ENCODE assay signal across 9 mouse cellular contexts in the genomic region with DNA sequence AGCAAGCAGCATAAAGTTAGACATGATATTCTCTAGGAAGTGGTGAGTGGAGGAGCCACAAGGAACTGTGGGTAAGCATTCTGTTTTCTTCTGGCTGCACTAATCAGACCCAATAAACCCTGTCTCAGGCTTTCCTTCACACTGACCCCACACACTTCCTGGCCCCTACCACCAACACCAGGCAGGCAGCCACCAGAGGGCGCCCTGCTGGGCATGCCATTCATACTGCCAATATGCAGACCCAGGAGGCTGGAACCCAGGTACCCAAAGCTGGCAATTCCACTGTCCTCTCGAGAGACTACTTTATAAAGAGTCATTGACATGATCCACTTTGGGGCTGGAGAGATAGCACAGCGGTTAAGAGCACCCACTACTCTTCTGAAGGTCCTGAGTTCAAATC. TPM values are rescaled to one million over a fixed set of nuclear protein-coding genes. Genes with fewer than 3 reads are reported as not detected.
DNase-seq lines count a peak whose midpoint lies in the region; ATAC-seq and TF ChIP-seq lines count a peak whose summit lies in the region.
"Had no signal": no experiment of that assay in that cellular context is flagged by ENCODE, and none has a peak within 500 bp of the region (broad histone marks: within the 10 kb centered on the region; RNA-seq: fewer than 3 reads in every experiment).

No protein-coding gene starts in this region.

- TF ChIP-seq EP300 in liver, embryonic 14.5 days (IDR thresholded peaks at IDR 0.05; ENCODE audit: low read depth), result no peak

- WGBS in hindbrain, embryonic 14.5 days, result 52% methylated on average over 3 of the region's 3 CpGs
- WGBS in hindbrain, embryonic 12.5 days, result 57% methylated on average over 3 of the region's 3 CpGs
- WGBS in liver, embryonic 14.5 days (ENCODE audit: insufficient replicate concordance), result 43% methylated on average over 3 of the region's 3 CpGs

- no peaks in the 10 kb centered on the region for H3K9me3 ChIP-seq in hindbrain, embryonic 14.5 days (ENCODE audit: control insufficient read depth, low read length)
- H3K9me3 ChIP-seq in hindbrain, embryonic 12.5 days (replicated peaks), result no peaks in the 10 kb centered on the region
- no peaks in the 10 kb centered on the region for H3K9me3 ChIP-seq in liver, embryonic 14.5 days (ENCODE audit: control insufficient read depth, low read length)
- H3K9me3 ChIP-seq: limb, embryonic 13.5 days had no signal

- H3K27ac ChIP-seq in hindbrain, embryonic 14.5 days, result no peak overlapping the region
- no peak overlapping the region for H3K27ac ChIP-seq in hindbrain, embryonic 12.5 days
- H3K27ac ChIP-seq in liver, embryonic 14.5 days, result no peak overlapping the region
- H3K27ac ChIP-seq: limb, embryonic 13.5 days had no signal

- H3K36me3 ChIP-seq in hindbrain, embryonic 14.5 days (replicated peaks; ENCODE audit: control insufficient read depth, insufficient read depth), result peaks cover 81% of the 10 kb centered on the region
- H3K36me3 ChIP-seq in hindbrain, embryonic 12.5 days, result peaks cover 44% of the 10 kb centered on the region
- H3K36me3 ChIP-seq in liver, embryonic 14.5 days (replicated peaks; ENCODE audit: control insufficient read depth, insufficient read depth, low read depth), result peaks cover 3% of the 10 kb centered on the region

- no peaks in the 10 kb centered on the region for H3K27me3 ChIP-seq in hindbrain, embryonic 14.5 days (ENCODE audit: control insufficient read depth, insufficient read depth, low read length)
- H3K27me3 ChIP-seq in hindbrain, embryonic 12.5 days, result no peaks in the 10 kb centered on the region
- H3K27me3 ChIP-seq in liver, embryonic 14.5 days (ENCODE audit: control insufficient read depth, insufficient read depth, low read length), result no peaks in the 10 kb centered on the region
- H3K27me3 ChIP-seq: limb, embryonic 13.5 days had no signal

- H3K4me3 ChIP-seq in hindbrain, embryonic 14.5 days (replicated peaks; ENCODE audit: low read length), result no peak overlapping the region
- no peak overlapping the region for H3K4me3 ChIP-seq in hindbrain, embryonic 12.5 days
- H3K4me3 ChIP-seq in liver, embryonic 14.5 days (ENCODE audit: insufficient read depth in 1 of 2, low read depth in 2 of 2, low read length in 2 of 2), result no peak overlapping the region
- H3K4me3 ChIP-seq: limb, embryonic 13.5 days had no signal

- H3K4me2 ChIP-seq in hindbrain, embryonic 14.5 days (replicated peaks), result no peak overlapping the region
- no peak overlapping the region for H3K4me2 ChIP-seq in hindbrain, embryonic 12.5 days (replicated peaks)
- H3K4me2 ChIP-seq in liver, embryonic 14.5 days (ENCODE audit: low read depth), result no peak overlapping the region
- H3K4me2 ChIP-seq: limb, embryonic 13.5 days had no signal

- ATAC-seq in hindbrain, embryonic 14.5 days (ENCODE audit: low FRiP score), result no peak
- no peak for ATAC-seq in hindbrain, embryonic 12.5 days (ENCODE audit: low FRiP score)
- no peak for ATAC-seq in liver, embryonic 14.5 days (ENCODE audit: insufficient read depth)

- no peak overlapping the region for H3K9ac ChIP-seq in hindbrain, embryonic 14.5 days
- H3K9ac ChIP-seq in hindbrain, embryonic 12.5 days, result no peak overlapping the region
- no peak overlapping the region for H3K9ac ChIP-seq in liver, embryonic 14.5 days (replicated peaks)
- H3K9ac ChIP-seq: limb, embryonic 13.5 days had no signal

- DNase-seq in hindbrain, embryonic 14.5 days (ENCODE audit: low spot score), result peak; percentile 32
- DNase-seq in 416B (ENCODE audit: low read depth) (peak; percentile 46), ES-CJ7 (ENCODE audit: low read depth, low spot score) (peak; percentile 48)
- peak; percentile 34 for DNase-seq in embryo, embryonic 10.5 days (ENCODE audit: low spot score)
- DNase-seq in liver, embryonic 14.5 days (ENCODE audit: low read depth in 3 of 3, low spot score in 3 of 3), result no peak
- DNase-seq in spleen, postnatal 36 days (ENCODE audit: low spot score in 2 of 2), result peak; percentile 59 to 63
- DNase-seq in layer of hippocampus, postnatal 14 days (ENCODE audit: low spot score in 2 of 2), result no peak

- peak; percentile 82 for TF ChIP-seq CTCF in liver, embryonic 14.5 days (IDR thresholded peaks at IDR 0.05; ENCODE audit: low read depth)

- no peaks in the 10 kb centered on the region for H3K4me1 ChIP-seq in hindbrain, embryonic 14.5 days (replicated peaks; ENCODE audit: control insufficient read depth, insufficient read depth, low read length)
- H3K4me1 ChIP-seq in hindbrain, embryonic 12.5 days, result no peaks in the 10 kb centered on the region
- H3K4me1 ChIP-seq in liver, embryonic 14.5 days (replicated peaks; ENCODE audit: control insufficient read depth in 2 of 2, insufficient read depth in 2 of 2, low read length in 1 of 2), result no peaks in the 10 kb centered on the region
- H3K4me1 ChIP-seq: limb, embryonic 13.5 days had no signal

RNA-seq across cellular contexts. Expression of a gene that starts 14.6 kb away (rescaled TPM):
- polyA plus RNA-seq in hindbrain, embryonic 14.5 days (2014; fragmentation: Nextera tagmentation; extraction: Ambion mirVana), result 2.2 and 2.5 TPM in 2 replicates
- 2.6 and 2.8 TPM in 2 replicates for polyA plus RNA-seq in hindbrain, embryonic 12.5 days (2016; fragmentation: Nextera tagmentation; extraction: Ambion mirVana)
- polyA plus RNA-seq in liver, embryonic 14.5 days (2012; rRNA removed), result 2.2 and 2.8 TPM in 2 replicates
- 1.5 and 1.9 TPM in 2 replicates for polyA plus RNA-seq in liver, embryonic 14.5 days (2014; fragmentation: Nextera tagmentation; extraction: Ambion mirVana)
- total RNA-seq in layer of hippocampus, postnatal 14 days (2021), result 1 to 10 TPM; 4.0 to 4.7 TPM

RNA-seq across cellular contexts. Expression of a gene that starts 38.0 kb away (rescaled TPM):
- polyA plus RNA-seq in hindbrain, embryonic 14.5 days (2014; fragmentation: Nextera tagmentation; extraction: Ambion mirVana), result 44.7 and 51.1 TPM in 2 replicates
- polyA plus RNA-seq in hindbrain, embryonic 12.5 days (2016; fragmentation: Nextera tagmentation; extraction: Ambion mirVana), result 39.5 and 43.2 TPM in 2 replicates
- 11.4 and 26.7 TPM in 2 replicates for polyA plus RNA-seq in liver, embryonic 14.5 days (2012; rRNA removed)
- 39.5 and 39.6 TPM in 2 replicates for polyA plus RNA-seq in liver, embryonic 14.5 days (2014; fragmentation: Nextera tagmentation; extraction: Ambion mirVana)
- 10 to 100 TPM; 25.4 to 31.0 TPM for total RNA-seq in layer of hippocampus, postnatal 14 days (2021)

Comparison
In these comparisons a context has a peak if more than half of its experiments do, and no peak if none do; other contexts are left out.
1. DNase-seq: peak in hindbrain, embryonic 14.5 days (single experiment), 416B (single experiment), ES-CJ7 (single experiment), embryo, embryonic 10.5 days (single experiment) and spleen, postnatal 36 days (2 of 2); none in liver, embryonic 14.5 days (0 of 3) and layer of hippocampus, postnatal 14 days (0 of 2).